Mouse (Mus musculus) ovary, adult 2 months (tissue): Measurements from ENCODE around the gene Olfr1307. TPM values are rescaled to one million over a fixed set of nuclear protein-coding genes. Genes with fewer than 3 reads are reported as not detected.

ENCODE experiments used
- polyA plus RNA-seq: library from polyadenylated mRNA; depleted of rRNA; stranded (reverse); fragments of >200 nt; gene quantifications from 2 replicates; pipeline ENCODE4 v1.2.3, GENCODE M21; 2012; rRNA removed

Olfr1307 gene
- not detected in 2 replicates for polyA plus RNA-seq

GRCm38 (mm10) chr2:111949340-111949739 lies at the start of gene Olfr1307:
Gene Olfr1307 (minus strand): TSS chr2:111949440.

DNA sequence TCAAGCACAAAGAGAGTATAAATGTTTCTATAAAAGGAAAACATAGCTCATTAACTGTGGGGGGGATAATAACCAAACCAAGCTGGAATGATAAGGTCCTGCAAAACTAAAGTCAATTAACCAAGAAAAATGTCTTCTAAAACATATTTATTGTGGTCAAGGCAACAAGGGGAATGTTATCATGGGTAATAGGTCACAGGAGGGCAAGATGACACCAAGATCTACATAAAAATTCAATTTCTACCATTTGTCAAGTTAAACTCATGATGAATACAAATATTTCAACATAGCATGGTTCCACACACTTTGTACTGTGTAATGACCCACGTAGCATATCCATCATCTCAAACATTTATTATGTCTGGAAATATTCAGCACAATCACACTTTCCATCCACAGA lies 40.9 kb upstream of the Olfr1307 start, which contains the start of gene Olfr1309:
Gene Olfr1309, minus strand, starts transcription at position 101 of the 400 bp plus-strand sequence.

DNA sequence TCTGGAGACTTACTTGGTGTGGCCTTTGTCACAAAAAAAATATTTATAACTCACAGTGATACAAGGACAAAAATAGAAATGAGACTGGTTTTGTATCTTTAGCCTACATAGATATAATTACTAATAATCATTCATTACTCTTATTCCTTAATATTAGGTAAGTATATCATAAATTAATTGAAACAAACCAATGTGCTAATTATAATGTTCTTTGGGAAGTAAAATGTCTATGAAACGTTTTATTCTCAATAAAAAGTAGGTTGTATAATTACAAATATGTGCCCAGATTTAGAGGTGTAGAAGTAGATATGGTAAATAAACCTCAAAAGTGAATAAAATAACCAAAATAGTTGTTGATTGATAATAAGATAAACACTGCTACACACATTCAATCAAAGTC lies 15.6 kb upstream of the Olfr1307 start, which contains the start of gene Olfr1308:
Gene Olfr1308, minus strand, starts transcription at position 101 of the 400 bp plus-strand sequence.

GRCm38 (mm10) chr2:111916171-111916570 lies 33.1 kb downstream of the Olfr1307 start, which contains the start of gene Olfr1306:
Gene Olfr1306 (minus strand): TSS chr2:111916271.

Other genes with a start within 250 kb of the Olfr1307 start
- not detected in 2 replicates for gene Olfr1301, start 198.4 kb downstream of the Olfr1307 start, polyA plus RNA-seq
- not detected in 2 replicates for gene Olfr1302, start 172.0 kb downstream of the Olfr1307 start, polyA plus RNA-seq
- not detected in 2 replicates for gene Olfr1303, start 129.1 kb downstream of the Olfr1307 start, polyA plus RNA-seq
- not detected in 2 replicates for gene Olfr1305, start 72.3 kb downstream of the Olfr1307 start, polyA plus RNA-seq
- gene Olfr1306, start 33.2 kb downstream of the Olfr1307 start, polyA plus RNA-seq: not detected in 2 replicates
- not detected in 2 replicates for gene Olfr1308, start 15.5 kb upstream of the Olfr1307 start, polyA plus RNA-seq
- not detected in 2 replicates for gene Olfr1309, start 40.8 kb upstream of the Olfr1307 start, polyA plus RNA-seq
- gene Olfr1310, start 63.3 kb upstream of the Olfr1307 start, polyA plus RNA-seq: not detected in 2 replicates
- gene Olfr1311, start 75.0 kb upstream of the Olfr1307 start, polyA plus RNA-seq: not detected in 2 replicates
- gene Olfr1312, start 100.8 kb upstream of the Olfr1307 start, polyA plus RNA-seq: not detected in 2 replicates
- gene Olfr1313, start 128.4 kb upstream of the Olfr1307 start, polyA plus RNA-seq: not detected in 2 replicates
- gene Olfr1314, start 147.3 kb upstream of the Olfr1307 start, polyA plus RNA-seq: not detected in 2 replicates
- not detected in 2 replicates for gene Olfr1315-ps1, start 166.0 kb upstream of the Olfr1307 start, polyA plus RNA-seq
- not detected in 2 replicates for gene Olfr1316, start 185.5 kb upstream of the Olfr1307 start, polyA plus RNA-seq
- not detected in 2 replicates for gene Olfr1317, start 190.9 kb upstream of the Olfr1307 start, polyA plus RNA-seq
- not detected in 2 replicates for gene Olfr1318, start 204.8 kb upstream of the Olfr1307 start, polyA plus RNA-seq